Mouse (Mus musculus) testis, postnatal 14 days (tissue): ENCODE measurements around the gene Tmtc4.
A peak's percentile ranks its signal among the peaks of the same experiment; 100 is the strongest.

ENCODE experiments used
- DNase-seq: peaks from one replicate; pipeline ENCODE4 v3.0.0; 2021; ENCODE audit warnings: low spot score

Tmtc4 gene

GRCm38 (mm10) chr14:122902136-122902535, 81.7 kb downstream of the Tmtc4 start:
- peak; percentile 14 for DNase-seq

- no peak for DNase-seq
Observed at GRCm38 (mm10) chr14:122901715-122902114, 82.1 kb downstream of the Tmtc4 start.

GRCm38 (mm10) chr14:122901177-122901576, 82.7 kb downstream of the Tmtc4 start:
- DNase-seq: no peak

- no peak for DNase-seq
Observed at GRCm38 (mm10) chr14:122900679-122901078, 83.2 kb downstream of the Tmtc4 start.

- no peak for DNase-seq
Observed at GRCm38 (mm10) chr14:122898550-122898949, 85.3 kb downstream of the Tmtc4 start.

GRCm38 (mm10) chr14:122896106-122896505, 87.7 kb downstream of the Tmtc4 start:
- no peak for DNase-seq

- DNase-seq: no peak
Observed at GRCm38 (mm10) chr14:122891470-122891968, 92.3 kb downstream of the Tmtc4 start.

- no peak for DNase-seq
Observed at GRCm38 (mm10) chr14:122888480-122888872, 95.4 kb downstream of the Tmtc4 start.

GRCm38 (mm10) chr14:122887702-122888479, 95.9 kb downstream of the Tmtc4 start:
- no peak for DNase-seq

GRCm38 (mm10) chr14:122887278-122887677, 96.6 kb downstream of the Tmtc4 start:
- DNase-seq: no peak

GRCm38 (mm10) chr14:122885893-122886292, 97.9 kb downstream of the Tmtc4 start:
- no peak for DNase-seq

GRCm38 (mm10) chr14:122883821-122884584, 99.8 kb downstream of the Tmtc4 start:
- DNase-seq: no peak

DNA sequence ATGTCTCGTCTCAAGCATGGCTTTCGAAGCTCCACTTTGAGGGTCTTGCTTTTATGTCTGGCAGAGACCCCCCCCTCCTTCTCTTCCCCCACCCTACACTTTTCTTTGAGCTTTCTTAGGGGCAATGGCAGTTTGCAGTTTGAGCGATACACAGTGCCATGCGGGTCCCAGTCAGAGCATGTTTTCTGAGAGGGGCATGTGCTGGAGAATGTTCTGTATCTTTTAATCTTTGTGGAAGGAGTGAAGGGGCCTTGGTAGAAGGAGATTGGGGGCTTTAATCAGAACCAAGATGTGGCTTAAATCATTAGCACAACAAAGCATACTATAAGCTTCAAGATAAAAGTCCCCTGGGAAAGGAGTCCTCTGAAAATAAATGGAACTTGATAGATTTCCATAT, 100.4 kb downstream of the Tmtc4 start:
- DNase-seq: no peak

DNA sequence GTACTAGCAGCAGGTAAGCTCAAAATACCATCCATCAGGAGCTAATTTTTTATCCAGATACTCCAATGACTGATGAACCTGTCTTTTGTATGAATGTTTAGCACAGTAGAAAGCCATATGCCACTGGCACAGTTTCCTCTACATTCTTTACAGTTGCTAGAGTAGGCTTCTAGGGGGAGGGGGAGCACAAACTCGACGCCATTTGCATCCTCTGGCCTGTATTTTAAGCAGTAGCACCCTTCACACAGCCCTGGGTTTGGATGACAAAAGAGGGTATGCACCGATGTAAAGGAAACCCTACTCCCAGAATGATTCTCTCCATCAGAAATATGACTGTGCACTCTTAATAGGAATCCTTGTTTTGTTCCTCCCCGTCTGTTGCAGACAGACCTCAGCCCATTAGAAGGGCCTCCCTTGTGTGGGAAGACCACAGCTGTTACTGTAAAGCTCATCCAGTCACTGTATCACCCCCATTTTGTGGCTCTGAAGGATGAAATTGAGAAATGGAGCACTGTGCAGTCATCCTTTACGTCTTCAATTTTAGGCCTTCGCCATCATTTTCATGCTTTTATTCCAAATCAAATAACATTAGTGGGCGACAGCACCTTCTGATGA, 100.9 kb downstream of the Tmtc4 start:
- DNase-seq: no peak

GRCm38 (mm10) chr14:122882201-122882639, 101.6 kb downstream of the Tmtc4 start:
- no peak for DNase-seq

GRCm38 (mm10) chr14:122881699-122882098, 102.1 kb downstream of the Tmtc4 start:
- DNase-seq: no peak

GRCm38 (mm10) chr14:122880291-122880690, 103.5 kb downstream of the Tmtc4 start:
- DNase-seq: no peak

DNA sequence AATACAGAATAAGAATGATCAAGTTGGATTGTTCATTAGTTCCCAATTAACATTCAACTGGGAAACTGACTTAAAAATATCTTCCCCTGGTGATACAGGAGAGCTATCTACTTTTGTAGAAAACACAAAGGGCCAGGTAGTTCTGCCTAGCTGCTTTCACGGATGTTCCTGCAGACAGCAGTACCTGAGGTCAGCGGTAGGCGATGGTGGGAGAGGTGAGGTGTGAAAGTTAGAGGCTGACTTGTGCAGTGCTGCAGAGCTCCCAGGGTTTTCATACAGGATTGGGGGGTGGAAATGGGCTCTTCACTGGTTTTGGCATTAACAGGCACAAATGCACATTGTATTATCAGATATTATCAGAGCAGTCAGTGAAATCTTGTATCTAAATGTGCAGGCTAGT, 106.0 kb downstream of the Tmtc4 start:
- no peak for DNase-seq

- DNase-seq: no peak
Observed at GRCm38 (mm10) chr14:122876723-122877122, 107.1 kb downstream of the Tmtc4 start.

GRCm38 (mm10) chr14:122876163-122876562, 107.7 kb downstream of the Tmtc4 start:
- DNase-seq: peak; percentile 46

DNA sequence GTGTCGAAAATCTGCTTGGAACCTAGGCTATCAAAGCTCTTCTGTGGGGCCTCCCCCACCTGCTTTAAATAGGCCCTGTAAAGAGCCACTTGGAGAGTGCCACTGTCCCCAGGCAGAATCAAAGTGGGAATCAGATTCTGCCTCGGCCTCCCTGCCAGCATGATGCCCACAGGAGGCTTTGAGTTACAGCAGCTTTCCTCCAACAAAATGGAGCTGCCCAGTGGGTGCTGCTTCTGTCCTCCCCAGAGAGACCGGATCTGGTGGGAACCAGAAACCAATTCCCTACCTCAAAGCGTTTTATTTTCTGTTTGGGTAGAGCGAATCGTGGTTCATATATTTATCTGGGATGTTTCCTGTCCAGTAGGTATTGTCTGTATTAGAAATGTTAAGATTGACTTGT, 108.2 kb downstream of the Tmtc4 start:
- DNase-seq: no peak

DNA sequence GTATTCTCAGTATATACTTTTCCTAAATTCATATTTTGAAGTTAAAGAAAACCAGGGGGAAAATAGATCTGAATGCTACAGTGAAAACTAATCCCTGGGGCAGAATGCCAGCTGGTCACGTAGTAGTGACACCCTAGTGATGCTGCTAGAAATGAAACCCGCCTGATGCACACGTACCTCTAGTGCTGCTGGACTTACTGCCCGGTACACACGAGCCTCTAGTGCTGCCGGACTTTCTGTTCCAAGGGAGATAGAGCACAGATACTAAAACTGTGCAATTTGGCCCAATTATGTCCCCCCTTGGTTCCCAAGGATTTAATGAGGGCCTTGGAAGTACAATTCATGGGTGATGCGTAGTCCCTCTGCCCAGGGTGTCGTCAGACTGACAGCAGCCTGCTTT, 108.8 kb downstream of the Tmtc4 start:
- DNase-seq: no peak

DNA sequence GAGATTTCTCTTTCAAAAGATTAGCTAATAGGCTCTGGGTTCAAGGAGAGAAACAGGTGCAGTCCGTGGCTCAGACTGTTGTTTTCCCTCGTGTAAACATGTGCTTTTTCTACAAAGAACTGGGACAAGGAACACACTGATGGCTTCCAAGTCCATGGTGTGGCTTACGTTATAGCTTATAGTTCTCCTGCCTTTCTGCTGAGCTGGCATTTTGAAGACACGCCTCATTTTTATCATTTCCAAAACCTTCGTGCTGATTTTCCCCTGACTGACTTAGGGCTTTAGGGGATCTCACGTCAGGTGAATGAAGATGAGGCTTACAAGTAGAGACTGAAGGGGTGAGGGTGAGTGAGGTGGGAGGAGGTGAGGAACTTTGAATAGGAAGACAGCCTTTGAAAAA, 111.2 kb downstream of the Tmtc4 start:
- DNase-seq: no peak
